Mouse (Mus musculus) liver, adult 2 months (tissue): ENCODE measurements around the gene Tmem184a. TPM values are rescaled to one million over a fixed set of nuclear protein-coding genes. Genes with fewer than 3 reads are reported as not detected.

Experiments
- DNase-seq: peaks from one replicate; pipeline ENCODE4 v3.0.0-alpha.2; 2011; ENCODE audit warnings: low read depth, low spot score; ENCODE audit errors: extremely low read depth
- H3K27ac ChIP-seq: fragments of 200-500 bp; replicated peaks from 2 replicates; pipeline ENCODE4 v1.5.1; 2012; ENCODE audit warnings: low read depth, mild to moderate bottlenecking, control low read depth, inconsistent platforms, low read length; ENCODE audit not compliant: insufficient read depth
- H3K27me3 ChIP-seq: fragments of 200-500 bp; 2 replicates; pipeline ENCODE4 v1.6.1; 2012; ENCODE audit warnings: mild to moderate bottlenecking, moderate library complexity, low read length, inconsistent platforms; ENCODE audit not compliant: control insufficient read depth, insufficient read depth
- H3K36me3 ChIP-seq: fragments of 200-500 bp; 2 replicates; pipeline ENCODE4 v1.6.1; 2012; ENCODE audit warnings: low read length, inconsistent platforms; ENCODE audit not compliant: control insufficient read depth, insufficient read depth
- H3K4me1 ChIP-seq: fragments of 200-500 bp; 2 replicates; pipeline ENCODE4 v1.6.1; 2011; ENCODE audit warnings: low read length; ENCODE audit not compliant: control insufficient read depth, insufficient read depth
- H3K4me3 ChIP-seq: fragments of 200-500 bp; 2 replicates; pipeline ENCODE4 v1.5.1; 2011; ENCODE audit warnings: low read depth, mild to moderate bottlenecking, control low read depth, low read length, moderate library complexity; ENCODE audit not compliant: insufficient read depth
- H3K79me2 ChIP-seq: fragments of 200-500 bp; 2 replicates; pipeline ENCODE4 v1.6.1; 2012; ENCODE audit warnings: inconsistent platforms, mild to moderate bottlenecking, low read length, moderate library complexity; ENCODE audit not compliant: control insufficient read depth, insufficient read depth
- H3K9ac ChIP-seq: fragments of 200-500 bp; 2 replicates; pipeline ENCODE4 v1.6.1; 2012; ENCODE audit warnings: low read depth, mild to moderate bottlenecking, control low read depth, inconsistent platforms, low read length
- CTCF ChIP-seq: fragments of 200-500 bp; IDR thresholded peaks from 2 replicates; pipeline ENCODE4 v1.5.1; 2011; ENCODE audit warnings: low read depth, low read length, control low read depth
- POLR2A ChIP-seq: fragments of 200-500 bp; IDR thresholded peaks from 2 replicates; pipeline ENCODE4 v1.6.1; 2011; ENCODE audit warnings: low read length, control low read depth; ENCODE audit not compliant: insufficient read depth; ENCODE audit errors: extremely low read depth
- WGBS: fragments of 180-500 bp; shearing (Covaris S2); methylation state at CpG from one replicate; pipeline ENCODE4 v1.1.7; 2018; 5-methylcytosine and 5-hydroxymethylcytosine counted together
- polyA plus RNA-seq: library from polyadenylated mRNA; depleted of rRNA; stranded (reverse); fragments of >200 nt; gene quantifications from 2 replicates; pipeline ENCODE4 v1.2.3, GENCODE M21; 2012
- total RNA-seq: library from RNA; depleted of rRNA; stranded (reverse); fragments of >200 nt; gene quantifications from 2 replicates; pipeline ENCODE4 v1.2.3, GENCODE M21; 2014

Tmem184a gene
- total and polyA plus RNA-seq, 2 experiments = 9.3 to 45.1 TPM

DNA sequence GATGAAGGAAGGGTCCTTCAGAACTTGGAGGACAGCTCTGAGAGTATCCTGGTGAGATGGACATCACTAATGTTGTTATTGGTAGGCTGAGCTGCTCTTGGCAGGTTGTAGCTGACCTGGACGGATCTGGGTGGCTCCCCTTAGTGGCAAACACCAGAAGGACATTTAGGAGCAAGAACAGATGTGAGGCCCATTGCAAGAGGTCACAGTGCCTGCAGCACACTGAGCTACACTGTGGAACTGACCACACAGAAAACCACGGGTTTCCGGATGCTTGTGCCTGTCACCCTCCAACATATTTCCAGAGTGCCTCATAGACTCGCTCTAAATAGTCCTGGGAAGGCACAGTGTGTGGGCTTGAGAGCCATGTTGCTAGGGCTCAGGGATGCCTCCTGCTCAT, 30.3 kb downstream of the Tmem184a start:
- Histone ChIP-seq H3K27me3 (no peaks in the 10 kb centered on the region), H3K4me3 (no peak overlapping the region), H3K4me1 (peaks cover 23% of the 10 kb centered on the region), H3K79me2 (peaks cover 17% of the 10 kb centered on the region; the same call in 1 of the 2 replicates), H3K9ac (no peak overlapping the region), H3K27ac (no peak overlapping the region), H3K36me3 (no peaks in the 10 kb centered on the region)
- DNase-seq = no peak
- 61% methylated on average over 4 of the region's 4 CpGs for WGBS
- no peak for TF ChIP-seq POLR2A
- TF ChIP-seq CTCF = no peak

- no peak for DNase-seq
- no peaks in the 10 kb centered on the region for H3K79me2 ChIP-seq
- H3K27ac ChIP-seq = no peak overlapping the region
- TF ChIP-seq CTCF (no peak), POLR2A (no peak)
- no peaks in the 10 kb centered on the region for H3K36me3 ChIP-seq
- H3K9ac ChIP-seq = no peak overlapping the region
- 84% methylated on average over 8 of the region's 8 CpGs for WGBS
- H3K27me3 ChIP-seq = no peaks in the 10 kb centered on the region
- no peaks in the 10 kb centered on the region for H3K4me1 ChIP-seq
- H3K4me3 ChIP-seq = no peak overlapping the region
These were observed 38.3 kb downstream of the Tmem184a start for GRCm38 (mm10) chr5:139781406-139781805.

GRCm38 (mm10) chr5:139776966-139777365, 42.8 kb downstream of the Tmem184a start:
- WGBS = 86% methylated on average over 5 of the region's 5 CpGs
- no peaks in the 10 kb centered on the region for H3K4me1 ChIP-seq
- H3K4me3 ChIP-seq = no peak overlapping the region
- H3K36me3 ChIP-seq = no peaks in the 10 kb centered on the region
- H3K79me2 ChIP-seq = no peaks in the 10 kb centered on the region; the same call in 1 of the 2 replicates
- no peak overlapping the region for H3K27ac ChIP-seq
- no peaks in the 10 kb centered on the region for H3K27me3 ChIP-seq
- TF ChIP-seq POLR2A = no peak
- no peak for TF ChIP-seq CTCF
- H3K9ac ChIP-seq = no peak overlapping the region
- DNase-seq = no peak

GRCm38 (mm10) chr5:139775216-139775926, 44.3 kb downstream of the Tmem184a start, which contains the start of gene Ints1:
Ints1 (minus strand) TSS chr5:139775674.
- Histone ChIP-seq H3K9ac (peak within 1 kb of the TSS; percentile 79), H3K27me3 (no peaks in the 10 kb centered on the region), H3K79me2 (no peaks in the 10 kb centered on the region; the same call in 1 of the 2 replicates), H3K27ac (no peak within 1 kb of the TSS; the same call in 1 of the 2 replicates), H3K4me1 (no peaks in the 10 kb centered on the region), H3K36me3 (no peaks in the 10 kb centered on the region; the same call in 1 of the 2 replicates), H3K4me3 (peak within 1 kb of the TSS; percentile 86)
- WGBS = under 1% methylated on average over 55 of the region's 55 CpGs
- TF ChIP-seq POLR2A = 0 out of 2 replicates have a peak, but pooled peaks have one; percentile 28
- peak; percentile 98 for TF ChIP-seq CTCF
- peak; percentile 90 for DNase-seq

DNA sequence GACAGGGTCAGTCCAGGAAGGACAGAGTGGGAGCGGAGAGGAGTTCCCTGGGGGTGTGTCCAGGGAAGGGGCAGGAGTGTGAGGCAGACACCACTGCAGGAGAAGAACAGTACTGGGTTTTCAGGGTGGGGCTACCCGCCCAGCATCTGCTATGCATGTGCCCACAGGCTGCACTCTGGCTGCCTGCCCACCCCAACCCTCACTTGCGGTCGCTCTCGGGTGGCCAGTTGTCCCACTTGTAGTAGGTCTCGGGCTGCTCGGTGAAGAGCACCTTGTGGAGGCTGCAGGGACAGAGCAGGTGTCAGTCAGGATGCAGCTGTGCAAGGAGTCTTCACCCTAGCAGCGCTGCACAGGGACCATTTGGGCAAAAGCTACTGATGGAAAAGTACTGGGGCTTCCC, 51.5 kb downstream of the Tmem184a start:
- Histone ChIP-seq H3K27me3 (no peaks in the 10 kb centered on the region), H3K4me1 (no peaks in the 10 kb centered on the region), H3K9ac (no peak overlapping the region), H3K36me3 (no peaks in the 10 kb centered on the region; the same call in 1 of the 2 replicates), H3K27ac (no peak overlapping the region), H3K79me2 (no peaks in the 10 kb centered on the region), H3K4me3 (no peak overlapping the region)
- no peak for DNase-seq
- no peak for TF ChIP-seq CTCF
- 94% methylated on average over 8 of the region's 8 CpGs for WGBS

GRCm38 (mm10) chr5:139764296-139764695, 55.4 kb downstream of the Tmem184a start:
- DNase-seq = no peak
- no peak overlapping the region for H3K4me3 ChIP-seq
- no peak overlapping the region for H3K9ac ChIP-seq
- TF ChIP-seq POLR2A (no peak), CTCF (peak; percentile 80)
- no peaks in the 10 kb centered on the region for H3K27me3 ChIP-seq
- 84% methylated on average over 11 of the region's 11 CpGs for WGBS
- H3K36me3 ChIP-seq = no peaks in the 10 kb centered on the region
- no peaks in the 10 kb centered on the region for H3K4me1 ChIP-seq
- H3K79me2 ChIP-seq = no peaks in the 10 kb centered on the region
- no peak overlapping the region for H3K27ac ChIP-seq
